Mouse (Mus musculus) adrenal gland, adult 18-20 months (tissue): ENCODE data around the gene Hao2. TPM values are rescaled to one million over a fixed set of nuclear protein-coding genes. Genes with fewer than 3 reads are reported as not detected.

Experiments used
- DNase-seq, 2 experiments: peaks; one replicate each; pipeline ENCODE4 v3.0.0; 2021 to 2022; ENCODE audit warnings: low spot score in 2 of 2
- total RNA-seq, 2 experiments: library from RNA; stranded (reverse); gene quantifications; 1 replicate in 1 of 2; 2 replicates in 1 of 2; pipeline ENCODE4 v1.2.3; 2021

Gene Hao2
- total RNA-seq, 2 experiments from 2014 or later = 331 to 334 TPM

- no peak for DNase-seq
These were observed 33.5 kb downstream of the Hao2 start, which contains the start of gene Hsd3b1 for GRCm38 (mm10) chr3:98859576-98859975. Hsd3b1 (minus strand) TSS chr3:98859794.

GRCm38 (mm10) chr3:98858051-98858450 is 35.0 kb downstream of the Hao2 start:
- no peak for DNase-seq

DNA sequence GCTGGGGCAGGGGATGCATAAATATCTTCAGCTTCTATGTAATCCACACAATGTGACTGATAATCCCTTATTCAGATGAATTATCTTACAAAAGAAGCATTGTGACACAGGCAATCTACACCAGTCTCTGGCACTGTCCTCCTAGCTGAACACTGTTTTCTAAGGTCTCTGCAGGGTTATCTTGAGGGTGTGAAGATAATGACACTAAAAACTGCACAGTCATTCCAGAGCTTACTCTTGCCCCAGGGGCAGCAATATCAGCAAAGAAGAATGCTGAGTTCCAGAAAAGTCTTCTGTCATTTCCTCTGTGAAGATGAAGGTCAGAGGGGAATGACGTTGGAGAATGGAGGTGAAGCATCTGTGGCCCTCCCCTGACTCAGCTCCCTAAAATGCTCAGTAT is 36.1 kb downstream of the Hao2 start:
- DNase-seq = no peak

GRCm38 (mm10) chr3:98855160-98855559 is 37.9 kb downstream of the Hao2 start:
- DNase-seq = no peak

DNA sequence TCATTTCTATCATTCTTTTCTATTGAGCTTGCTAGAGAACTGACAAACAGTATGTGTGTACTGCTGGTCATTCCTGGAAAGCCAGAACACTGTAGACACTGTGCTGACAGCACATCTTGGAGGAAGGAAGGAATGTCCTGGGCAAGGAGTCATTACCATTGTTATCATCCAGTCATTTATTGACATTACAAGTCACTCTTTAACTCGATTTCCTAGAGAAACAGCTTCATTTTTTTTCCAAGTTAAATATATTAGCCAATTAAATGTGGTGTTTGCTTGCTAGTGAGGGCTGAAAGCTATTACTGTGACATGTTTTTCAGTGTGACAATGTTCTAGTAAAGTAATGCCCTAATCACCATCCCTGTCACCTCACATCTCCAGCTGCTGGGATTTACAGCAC is 39.4 kb downstream of the Hao2 start:
- DNase-seq = no peak

DNA sequence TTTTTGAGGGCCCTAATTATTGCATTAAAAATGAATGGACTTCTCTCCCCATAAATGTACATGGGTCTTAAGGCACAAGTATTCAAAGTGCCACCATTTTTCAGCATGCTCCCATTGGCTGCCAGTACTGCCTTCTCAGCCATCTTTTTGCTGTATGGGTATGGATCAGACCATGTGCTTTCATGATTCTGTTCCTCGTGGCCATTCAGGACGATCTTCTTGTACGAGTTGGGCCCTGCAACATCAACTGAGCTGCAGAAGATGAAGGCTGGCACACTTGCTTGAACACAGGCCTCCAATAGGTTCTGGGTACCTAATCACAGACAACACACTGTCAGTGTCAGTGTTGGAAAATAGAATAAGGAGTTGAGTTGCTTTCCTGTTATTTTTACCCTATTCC is 40.0 kb downstream of the Hao2 start:
- no peak for DNase-seq

- DNase-seq = no peak
These were observed 40.4 kb downstream of the Hao2 start for GRCm38 (mm10) chr3:98852631-98853030.

DNA sequence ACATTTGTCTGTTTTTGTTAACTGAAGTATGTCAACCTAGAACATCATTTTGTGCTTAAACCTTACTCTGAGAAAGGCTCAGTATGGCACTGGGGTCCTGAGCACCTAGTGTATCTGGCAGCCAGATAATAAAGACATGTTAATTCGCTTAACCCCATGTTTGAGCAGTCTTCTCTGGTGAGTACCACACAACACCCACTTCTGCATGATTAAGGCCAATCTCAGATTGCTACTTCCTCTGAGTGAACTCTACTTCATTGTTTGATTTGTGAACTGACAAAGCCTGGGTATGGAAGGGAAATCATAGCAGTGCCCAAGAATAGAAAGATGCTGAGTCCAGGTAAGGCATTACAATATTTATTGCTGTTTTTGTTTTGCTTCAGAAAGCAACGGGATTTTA is 41.2 kb downstream of the Hao2 start:
- DNase-seq = no peak

DNA sequence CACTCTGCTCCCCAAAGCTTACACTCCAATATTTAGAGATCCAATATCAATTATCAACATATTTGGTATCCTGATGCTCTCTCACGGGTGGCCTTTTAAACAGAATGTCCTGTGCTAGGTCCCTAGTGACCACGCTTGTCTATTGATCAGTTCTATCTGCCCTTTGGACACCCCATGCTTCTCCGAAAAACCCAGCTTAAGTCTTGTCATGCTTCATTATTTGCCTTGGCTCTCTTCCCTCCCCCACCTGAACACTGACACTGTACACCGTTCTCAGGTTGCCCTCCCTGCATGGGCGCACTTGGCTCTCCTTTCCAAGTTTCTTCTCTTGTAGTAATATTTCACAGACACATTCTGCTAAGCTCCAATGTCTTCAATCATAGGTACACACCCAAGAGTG is 42.8 kb downstream of the Hao2 start:
- no peak for DNase-seq

DNA sequence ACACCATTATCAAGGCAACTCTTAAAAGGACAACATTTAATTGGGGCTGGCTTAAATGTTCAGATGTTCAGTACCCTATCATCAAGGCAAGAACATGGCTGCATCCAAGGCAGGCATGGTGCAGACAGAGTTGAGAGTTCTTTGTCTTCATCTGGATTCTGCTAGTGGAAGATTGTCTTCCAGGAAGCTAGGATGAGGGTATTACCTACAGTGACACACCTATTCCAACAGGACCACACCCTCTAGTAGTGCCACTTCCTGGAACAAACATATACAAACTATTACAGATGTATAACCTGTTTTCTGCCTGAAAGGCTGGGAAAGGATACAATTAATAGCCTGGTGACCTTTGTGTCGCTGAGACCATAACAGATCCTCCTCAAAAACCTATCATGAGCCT is 44.1 kb downstream of the Hao2 start:
- DNase-seq = no peak

Other genes starting within 250 kb of the Hao2 start
- not detected for gene Hsd3b2, start 168.7 kb downstream of the Hao2 start, total RNA-seq
- not detected for gene Hsd3b3, start 130.1 kb downstream of the Hao2 start, total RNA-seq
- 100 to 1,000 TPM in 1 of 2 experiments, 10 to 100 TPM in 1; 78.7 to 201 TPM for gene Hsd3b6, start 78.8 kb downstream of the Hao2 start, total RNA-seq
- gene Hsd3b1, start 33.4 kb downstream of the Hao2 start, total RNA-seq = over 10,000 TPM in 1 of 2 experiments, 1,000 to 10,000 TPM in 1; 7,764 to 16,960 TPM
- 10 to 100 TPM; 10.6 to 14.6 TPM for gene Wars2, start 247.8 kb upstream of the Hao2 start, total RNA-seq